Mouse (Mus musculus): ENCODE results near the gene Sash1. TPM values are rescaled to one million over a fixed set of nuclear protein-coding genes. Genes with fewer than 3 reads are reported as not detected.

The Sash1 gene
- polyA plus RNA-seq, 1 experiment from 2014 or later: 6.4 TPM

DNA sequence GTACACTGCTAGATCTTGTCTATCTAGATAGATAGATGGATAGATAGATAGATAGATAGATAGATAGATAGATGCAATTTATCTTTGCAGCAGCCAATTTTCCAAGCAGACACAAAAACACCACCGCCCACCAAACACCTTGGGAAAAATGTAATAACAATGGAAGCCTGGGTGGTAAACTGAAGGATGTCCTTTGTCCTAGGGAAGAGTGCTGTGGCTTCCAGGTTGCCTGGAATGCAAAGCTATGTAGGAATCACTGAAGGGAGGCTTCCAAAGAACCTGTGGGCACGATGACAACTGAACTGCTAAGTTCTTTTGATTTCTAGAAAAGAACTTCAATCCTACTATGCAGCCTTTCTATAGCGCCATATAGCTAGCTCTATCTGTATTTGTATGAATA, 13.1 kb downstream of the Sash1 start:
- no peak for ATAC-seq (ENCODE audit: insufficient read depth)
- TF ChIP-seq CTCF (IDR thresholded peaks at IDR 0.05; ENCODE audit: low read depth): no peak
- WGBS: 95% methylated on average over 3 of the region's 3 CpGs
- peaks cover 6% of the 10 kb centered on the region; the same call in 1 of the 2 replicates for H3K4me1 ChIP-seq (ENCODE audit: insufficient read depth)
- H3K4me2 ChIP-seq: no peak overlapping the region
- no peak overlapping the region for H3K9ac ChIP-seq
- DNase-seq: no peak
- H3K9me3 ChIP-seq (ENCODE audit: low read depth, low read length): no peaks in the 10 kb centered on the region
- no peak overlapping the region for H3K27ac ChIP-seq (ENCODE audit: low read depth)
- no peaks in the 10 kb centered on the region for H3K27me3 ChIP-seq (ENCODE audit: insufficient read depth, low read length)
- H3K4me3 ChIP-seq (ENCODE audit: low read depth, low read length): no peak overlapping the region
- H3K36me3 ChIP-seq (ENCODE audit: insufficient read depth): no peaks in the 10 kb centered on the region

DNA sequence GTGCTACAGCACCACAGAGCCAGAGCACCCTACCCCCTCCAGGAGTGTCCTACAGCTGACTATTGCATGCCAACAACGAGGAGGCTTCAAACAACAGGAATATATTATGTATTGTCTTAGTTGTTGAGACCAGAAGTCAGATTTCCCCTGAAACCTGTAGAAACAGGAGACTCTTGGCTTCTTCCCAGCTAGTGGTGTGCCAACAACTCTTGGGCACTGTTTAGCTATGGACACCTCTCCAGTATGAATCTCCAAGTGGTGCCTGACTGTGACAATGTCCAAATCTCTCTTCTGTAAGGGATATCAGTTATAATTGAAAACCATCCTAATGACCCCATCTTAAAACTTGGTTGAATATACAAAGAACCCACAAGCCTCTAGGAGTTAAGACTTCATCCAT, 13.9 kb downstream of the Sash1 start:
- no peaks in the 10 kb centered on the region for H3K36me3 ChIP-seq (ENCODE audit: insufficient read depth)
- H3K4me1 ChIP-seq (ENCODE audit: insufficient read depth): peaks cover 6% of the 10 kb centered on the region; the same call in 1 of the 2 replicates
- H3K9me3 ChIP-seq (ENCODE audit: low read depth, low read length): no peaks in the 10 kb centered on the region
- H3K4me2 ChIP-seq: no peak overlapping the region
- no peak overlapping the region for H3K27ac ChIP-seq (ENCODE audit: low read depth)
- 82% methylated on average over 1 of the region's 1 CpGs for whole genome bisulfite sequencing
- H3K27me3 ChIP-seq (ENCODE audit: insufficient read depth, low read length): no peaks in the 10 kb centered on the region
- H3K9ac ChIP-seq: no peak overlapping the region
- no peak overlapping the region for H3K4me3 ChIP-seq (ENCODE audit: low read depth, low read length)
- DNase-seq: no peak
- no peak for ATAC-seq (ENCODE audit: insufficient read depth)
- TF ChIP-seq CTCF (IDR thresholded peaks at IDR 0.05; ENCODE audit: low read depth): no peak

GRCm38 (mm10) chr10:8870368-8870767, 15.5 kb downstream of the Sash1 start:
- Histone ChIP-seq H3K9ac (no peak overlapping the region), H3K27ac (ENCODE audit: low read depth) (no peak overlapping the region), H3K27me3 (ENCODE audit: insufficient read depth, low read length) (no peaks in the 10 kb centered on the region), H3K4me3 (ENCODE audit: low read depth, low read length) (no peak overlapping the region), H3K9me3 (ENCODE audit: low read depth, low read length) (no peaks in the 10 kb centered on the region), H3K4me2 (no peak overlapping the region), H3K36me3 (ENCODE audit: insufficient read depth) (no peaks in the 10 kb centered on the region), H3K4me1 (ENCODE audit: insufficient read depth) (peaks cover 6% of the 10 kb centered on the region; the same call in 1 of the 2 replicates)
- TF ChIP-seq CTCF (IDR thresholded peaks at IDR 0.05; ENCODE audit: low read depth): no peak
- ATAC-seq (ENCODE audit: insufficient read depth) (no peak), DNase-seq (no peak)
- 85% methylated on average over 3 of the region's 3 CpGs for WGBS

DNA sequence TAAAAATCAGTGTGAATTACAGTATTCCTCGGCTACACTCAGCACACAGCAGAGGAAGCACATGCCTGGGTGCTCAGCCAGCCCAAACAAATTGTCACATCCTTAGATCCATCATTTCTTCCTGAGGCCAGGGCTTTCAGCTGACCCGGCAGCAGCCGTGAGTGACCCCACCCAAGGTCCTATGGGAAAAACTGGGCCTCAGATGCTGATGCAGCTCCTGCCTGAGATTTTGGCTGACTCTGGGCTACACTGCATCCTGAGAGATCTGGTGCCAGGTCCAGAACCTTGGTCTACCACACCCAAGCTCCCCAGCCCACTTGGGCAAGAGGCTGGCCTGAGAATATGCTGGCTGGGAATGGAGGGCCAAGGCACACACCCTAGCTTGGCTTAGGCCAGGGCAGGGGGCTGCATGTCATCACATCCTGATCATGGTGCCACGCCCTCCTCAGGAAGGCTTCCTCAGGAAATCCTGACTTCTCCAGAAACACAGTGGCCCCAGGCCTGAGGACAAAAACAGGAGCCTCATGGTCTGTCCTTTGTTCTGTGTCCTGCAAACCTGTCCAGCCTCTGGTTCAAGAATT, 19.7 kb downstream of the Sash1 start:
- no peaks in the 10 kb centered on the region for H3K9me3 ChIP-seq (ENCODE audit: low read depth, low read length)
- H3K27me3 ChIP-seq (ENCODE audit: insufficient read depth, low read length): no peaks in the 10 kb centered on the region
- H3K4me1 ChIP-seq (ENCODE audit: insufficient read depth): no peaks in the 10 kb centered on the region
- no peak for TF ChIP-seq CTCF (IDR thresholded peaks at IDR 0.05; ENCODE audit: low read depth)
- peak; percentile 79 for ATAC-seq (ENCODE audit: insufficient read depth)
- no peak overlapping the region for H3K9ac ChIP-seq
- no peak overlapping the region for H3K4me2 ChIP-seq
- WGBS: 50% methylated on average over 4 of the region's 4 CpGs
- H3K27ac ChIP-seq (ENCODE audit: low read depth): peak overlapping the region; percentile 67; the same call in 1 of the 2 replicates
- no peaks in the 10 kb centered on the region for H3K36me3 ChIP-seq (ENCODE audit: insufficient read depth)
- no peak overlapping the region for H3K4me3 ChIP-seq (ENCODE audit: low read depth, low read length)
- peak; percentile 62 for DNase-seq

DNA sequence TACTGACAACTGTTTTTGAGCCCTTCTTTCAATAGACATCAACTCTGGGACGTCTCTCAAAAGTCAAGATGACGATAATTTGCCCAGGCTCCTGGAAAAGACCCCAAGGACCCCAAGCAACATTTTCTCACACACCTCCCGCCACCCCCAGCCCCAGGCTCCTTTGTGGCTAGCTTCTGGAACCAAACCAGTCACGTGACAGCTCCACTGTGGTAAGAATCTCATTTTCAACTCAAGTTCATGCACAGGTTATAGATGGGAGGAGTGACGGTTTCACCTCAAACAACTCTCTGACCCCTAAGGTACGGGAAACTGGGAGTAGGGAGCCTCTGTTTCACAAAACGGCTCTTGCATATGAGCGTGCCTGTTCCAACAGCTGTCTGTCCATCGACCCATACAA, 25.2 kb downstream of the Sash1 start:
- H3K27me3 ChIP-seq (ENCODE audit: insufficient read depth, low read length): no peaks in the 10 kb centered on the region
- no peaks in the 10 kb centered on the region for H3K36me3 ChIP-seq (ENCODE audit: insufficient read depth)
- no peaks in the 10 kb centered on the region for H3K9me3 ChIP-seq (ENCODE audit: low read depth, low read length)
- DNase-seq (no peak), ATAC-seq (ENCODE audit: insufficient read depth) (no peak)
- H3K4me2 ChIP-seq: no peak overlapping the region
- no peaks in the 10 kb centered on the region for H3K4me1 ChIP-seq (ENCODE audit: insufficient read depth)
- H3K9ac ChIP-seq: no peak overlapping the region
- no peak overlapping the region for H3K27ac ChIP-seq (ENCODE audit: low read depth)
- H3K4me3 ChIP-seq (ENCODE audit: low read depth, low read length): no peak overlapping the region
- WGBS: 64% methylated on average over 9 of the region's 9 CpGs
- no peak for TF ChIP-seq CTCF (IDR thresholded peaks at IDR 0.05; ENCODE audit: low read depth)

DNA sequence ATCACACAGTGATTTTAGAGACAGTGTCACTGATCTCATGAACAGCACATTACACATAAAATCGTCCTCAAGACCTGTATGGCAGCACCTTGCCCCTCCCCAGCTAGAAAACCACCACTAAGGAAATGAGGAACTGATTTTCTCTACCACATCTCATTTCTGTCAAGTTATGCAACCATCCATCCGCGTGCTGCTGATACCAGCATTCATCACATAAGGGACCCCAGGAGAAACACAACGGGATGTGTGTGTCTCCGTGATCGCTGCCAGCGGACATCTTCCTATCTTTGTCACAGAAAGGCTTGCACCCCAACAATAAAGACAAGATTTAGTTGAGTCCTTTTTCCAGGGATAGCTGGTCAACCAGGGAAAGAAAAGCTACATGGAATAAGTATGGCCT, 27.2 kb downstream of the Sash1 start:
- ATAC-seq (ENCODE audit: insufficient read depth): no peak
- Histone ChIP-seq H3K4me2 (no peak overlapping the region), H3K4me1 (ENCODE audit: insufficient read depth) (no peaks in the 10 kb centered on the region), H3K9me3 (ENCODE audit: low read depth, low read length) (no peaks in the 10 kb centered on the region), H3K27ac (ENCODE audit: low read depth) (no peak overlapping the region), H3K9ac (no peak overlapping the region), H3K27me3 (ENCODE audit: insufficient read depth, low read length) (no peaks in the 10 kb centered on the region), H3K36me3 (ENCODE audit: insufficient read depth) (no peaks in the 10 kb centered on the region), H3K4me3 (ENCODE audit: low read depth, low read length) (no peak overlapping the region)
- WGBS: 91% methylated on average over 7 of the region's 7 CpGs
- TF ChIP-seq CTCF (IDR thresholded peaks at IDR 0.05; ENCODE audit: low read depth): no peak
- DNase-seq: no peak

DNA sequence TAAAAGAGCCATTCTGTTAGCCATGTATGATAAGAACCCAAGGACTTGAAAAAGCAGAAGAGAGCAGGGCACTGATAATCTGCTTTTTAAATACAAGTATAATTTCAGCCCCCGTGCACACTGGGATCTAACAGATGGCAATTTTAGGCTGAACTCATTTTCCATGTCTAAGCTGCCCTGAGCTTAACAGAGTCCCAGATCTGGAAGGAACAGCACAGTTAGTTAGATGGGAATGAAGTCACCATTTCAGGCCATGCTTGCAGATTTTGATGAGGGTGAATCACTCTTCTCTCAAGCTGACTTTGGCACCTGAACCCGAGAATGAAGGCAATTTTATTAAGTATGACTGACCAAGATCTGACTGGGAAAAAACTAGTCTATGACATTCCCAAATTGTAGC, 28.9 kb downstream of the Sash1 start:
- WGBS: 78% methylated on average over 2 of the region's 2 CpGs
- H3K36me3 ChIP-seq (ENCODE audit: insufficient read depth): no peaks in the 10 kb centered on the region
- no peak for ATAC-seq (ENCODE audit: insufficient read depth)

More for the DNA sequence above, 28.9 kb downstream of the Sash1 start:
- no peaks in the 10 kb centered on the region for H3K27me3 ChIP-seq (ENCODE audit: insufficient read depth, low read length)
- no peak for DNase-seq
- no peaks in the 10 kb centered on the region for H3K4me1 ChIP-seq (ENCODE audit: insufficient read depth)
- H3K27ac ChIP-seq (ENCODE audit: low read depth): no peak overlapping the region
- H3K4me3 ChIP-seq (ENCODE audit: low read depth, low read length): no peak overlapping the region
- no peak for TF ChIP-seq CTCF (IDR thresholded peaks at IDR 0.05; ENCODE audit: low read depth)
- no peaks in the 10 kb centered on the region for H3K9me3 ChIP-seq (ENCODE audit: low read depth, low read length)
- no peak overlapping the region for H3K9ac ChIP-seq
- no peak overlapping the region for H3K4me2 ChIP-seq

Data from lung, embryonic 14.5 days (tissue).